Mouse (Mus musculus) lung, embryonic 15.5 days (tissue): Measurements from ENCODE around the gene Cryba1. TPM values are rescaled to one million over a fixed set of nuclear protein-coding genes. Genes with fewer than 3 reads are reported as not detected.
"Not testable (repeated sequence)": the region's sequence is repeated elsewhere in the genome, so short reads cannot be mapped to it uniquely, and the experiment has no call there.

ENCODE experiments used
- ATAC-seq: fragments of 200-750 bp; cut with Nextera tagmentation; 2 replicates; pipeline ENCODE4 v1.8.0; 2017; ENCODE audit warnings: moderate number of reproducible peaks, borderline replicate concordance; ENCODE audit not compliant: low FRiP score, low TSS enrichment; ENCODE audit errors: extremely low read depth
- H3K27ac ChIP-seq: fragments of 300-500 bp; sonication (generic); 2 replicates; pipeline ENCODE4 v1.5.1; 2015; ENCODE audit warnings: moderate library complexity, mild to moderate bottlenecking, inconsistent platforms
- H3K27me3 ChIP-seq: fragments of 300-500 bp; sonication (generic); 2 replicates; pipeline ENCODE4 v1.6.1; 2015; ENCODE audit warnings: inconsistent platforms
- H3K36me3 ChIP-seq: fragments of 300-500 bp; sonication (generic); 2 replicates; pipeline ENCODE4 v1.6.1; 2015; ENCODE audit warnings: inconsistent platforms
- H3K4me1 ChIP-seq: fragments of 300-500 bp; sonication (generic); 2 replicates; pipeline ENCODE4 v1.6.1; 2015; ENCODE audit warnings: inconsistent platforms
- H3K4me2 ChIP-seq: fragments of 300-500 bp; sonication (generic); 2 replicates; pipeline ENCODE4 v1.6.1; 2015; ENCODE audit warnings: inconsistent platforms, mild to moderate bottlenecking, moderate library complexity
- H3K4me3 ChIP-seq: fragments of 300-500 bp; sonication (generic); 2 replicates; pipeline ENCODE4 v1.5.1; 2015; ENCODE audit warnings: mild to moderate bottlenecking, inconsistent platforms
- H3K9ac ChIP-seq: fragments of 300-500 bp; sonication (generic); 2 replicates; pipeline ENCODE4 v1.6.1; 2015; ENCODE audit warnings: inconsistent platforms
- H3K9me3 ChIP-seq: fragments of 300-500 bp; sonication (generic); 2 replicates; pipeline ENCODE4 v1.6.1; 2016; ENCODE audit warnings: inconsistent platforms
- WGBS: fragments of 180-500 bp; shearing (Covaris S2); methylation state at CpG from one replicate; pipeline ENCODE4 v1.1.7; 2015; 5-methylcytosine and 5-hydroxymethylcytosine counted together
- polyA plus RNA-seq: library from polyadenylated mRNA; unstranded; fragments of >200 nt; fragmentation: Nextera tagmentation; extraction: Ambion mirVana; gene quantifications from 2 replicates; pipeline ENCODE4 v1.2.1, GENCODE M21; 2015

The Cryba1 gene
- polyA plus RNA-seq, 1 experiment from 2014 or later, result not detected

DNA sequence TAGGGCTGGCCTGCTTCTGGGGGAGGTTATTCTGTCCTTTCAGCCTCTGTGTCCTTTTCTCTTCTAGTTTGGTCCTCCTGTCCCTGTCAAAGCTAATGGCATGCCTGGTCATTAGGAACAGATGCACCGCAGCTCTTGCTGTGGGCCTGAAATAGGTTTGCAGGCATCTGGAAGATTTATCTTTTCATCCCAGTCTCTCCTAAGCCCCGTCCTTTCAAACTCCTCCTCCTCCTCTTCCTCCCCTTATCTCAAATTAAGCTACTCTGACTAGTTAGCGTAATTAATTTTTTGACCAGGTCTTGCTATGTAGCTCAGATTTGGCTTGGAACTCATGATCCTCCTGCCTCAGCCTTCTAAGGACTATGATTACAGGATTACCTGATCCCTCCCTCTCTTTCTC is 28.4 kb upstream of the Cryba1 start:
- Histone ChIP-seq H3K27me3 (no peaks in the 10 kb centered on the region), H3K9me3 (no peaks in the 10 kb centered on the region), H3K27ac (no peak overlapping the region), H3K4me2 (no peak overlapping the region), H3K36me3 (no peaks in the 10 kb centered on the region), H3K9ac (no peak overlapping the region), H3K4me1 (0 out of 2 replicates have a peak, but pooled peaks cover 2% of the 10 kb centered on the region), H3K4me3 (no peak overlapping the region)
- ATAC-seq, result no peak
- WGBS, result 60% methylated on average over 3 of the region's 3 CpGs

DNA sequence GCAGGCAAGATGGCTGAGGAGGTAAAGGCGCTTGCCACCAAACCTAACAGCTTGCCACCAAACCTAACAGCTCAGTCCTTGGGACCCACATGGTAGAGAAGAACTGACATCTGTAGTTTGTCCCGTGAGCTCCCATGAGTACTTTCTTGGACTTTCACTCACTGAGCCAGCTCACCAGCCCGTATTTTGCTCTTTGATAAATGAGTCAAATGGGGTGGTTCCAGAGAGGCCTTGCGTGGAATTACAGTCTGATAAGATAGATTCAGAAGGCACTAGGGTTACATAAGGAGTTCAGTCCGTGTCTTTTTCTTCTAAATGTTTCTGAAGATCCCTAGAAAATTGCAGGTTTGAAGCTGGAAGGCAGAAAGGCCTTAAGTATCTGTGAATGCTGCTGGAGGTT is 27.4 kb upstream of the Cryba1 start:
- ATAC-seq, result no peak
- WGBS, result 63% methylated on average over 5 of the region's 5 CpGs
- H3K36me3 ChIP-seq, result no peaks in the 10 kb centered on the region

DNA sequence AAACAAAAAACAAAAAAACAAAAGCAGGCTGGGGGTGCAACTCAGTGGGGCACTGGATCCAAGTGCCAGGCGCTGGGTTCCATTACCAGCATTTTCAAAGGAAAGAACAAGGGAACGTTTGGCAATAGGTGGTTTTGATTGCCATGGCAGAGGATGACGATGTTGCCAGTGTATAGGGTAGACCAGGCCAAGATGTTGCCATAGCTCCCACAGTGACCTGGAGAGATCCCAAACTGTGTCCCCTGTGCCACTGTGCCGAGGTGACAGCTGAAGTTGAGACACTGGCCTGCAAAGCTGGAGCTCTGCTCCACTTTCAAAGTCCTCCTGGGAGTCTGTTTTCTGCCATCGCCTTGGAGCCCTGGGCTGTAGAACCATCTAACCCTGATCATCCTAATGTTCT is 23.9 kb upstream of the Cryba1 start:
- ATAC-seq, result no peak
- H3K27me3 ChIP-seq, result no peaks in the 10 kb centered on the region
- no peaks in the 10 kb centered on the region for H3K9me3 ChIP-seq
- no peak overlapping the region for H3K4me2 ChIP-seq
- no peak overlapping the region for H3K27ac ChIP-seq
- H3K9ac ChIP-seq, result no peak overlapping the region
- no peaks in the 10 kb centered on the region for H3K4me1 ChIP-seq
- 79% methylated on average over 5 of the region's 5 CpGs for WGBS
- H3K36me3 ChIP-seq, result no peaks in the 10 kb centered on the region
- no peak overlapping the region for H3K4me3 ChIP-seq

More for the DNA sequence above, 27.4 kb upstream of the Cryba1 start:
- Histone ChIP-seq H3K4me1 (no peaks in the 10 kb centered on the region), H3K27ac (no peak overlapping the region), H3K9me3 (no peaks in the 10 kb centered on the region), H3K9ac (no peak overlapping the region), H3K4me3 (no peak overlapping the region), H3K4me2 (no peak overlapping the region), H3K27me3 (no peaks in the 10 kb centered on the region)

DNA sequence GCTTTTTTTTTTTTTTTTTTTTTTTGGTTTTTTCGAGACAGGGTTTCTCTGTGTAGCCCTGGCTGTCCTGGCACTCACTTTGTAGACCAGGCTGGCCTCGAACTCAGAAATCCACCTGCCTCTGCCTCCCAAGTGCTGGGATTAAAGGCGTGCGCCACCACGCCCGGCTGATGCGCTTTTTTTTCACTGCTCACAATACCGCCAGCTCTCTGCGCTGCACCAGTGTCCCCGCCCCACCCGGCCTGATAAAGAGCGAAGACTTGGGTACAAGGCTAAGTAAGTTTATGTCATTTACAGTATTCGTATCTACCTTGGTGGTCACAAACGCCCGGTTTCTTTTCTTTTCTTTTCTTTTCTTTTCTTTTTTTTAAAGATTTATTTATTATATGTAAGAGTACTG is 22.0 kb upstream of the Cryba1 start:
- not testable (repeated sequence) for H3K4me3 ChIP-seq, H3K9ac ChIP-seq, H3K27ac ChIP-seq, H3K9me3 ChIP-seq, ATAC-seq, H3K4me2 ChIP-seq, H3K4me1 ChIP-seq, H3K27me3 ChIP-seq, H3K36me3 ChIP-seq
- 91% methylated on average over 14 of the region's 15 CpGs for WGBS

DNA sequence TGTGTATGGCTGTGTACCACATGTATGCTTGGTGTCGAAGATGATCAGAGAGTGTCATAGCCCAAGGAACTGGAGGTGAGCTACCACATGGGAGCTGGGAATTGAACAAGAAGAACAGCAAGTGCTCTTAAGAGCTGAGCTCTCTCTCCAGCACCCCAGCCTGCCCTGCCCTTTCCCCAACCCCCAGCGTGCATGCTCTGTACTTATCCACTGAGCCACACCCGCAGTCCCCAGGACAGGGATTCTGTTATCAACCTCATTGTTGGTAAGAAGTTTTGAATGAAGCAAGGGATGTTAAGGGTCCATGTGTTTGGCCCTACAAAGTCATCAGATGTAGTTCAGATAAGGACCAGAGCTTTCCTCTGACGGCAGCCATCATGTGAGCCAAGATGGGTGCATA is 21.6 kb upstream of the Cryba1 start:
- H3K9ac ChIP-seq, result no peak overlapping the region
- H3K27ac ChIP-seq, result no peak overlapping the region
- no peaks in the 10 kb centered on the region for H3K9me3 ChIP-seq
- 82% methylated on average over 4 of the region's 4 CpGs for WGBS
- H3K4me3 ChIP-seq, result no peak overlapping the region
- no peaks in the 10 kb centered on the region for H3K27me3 ChIP-seq
- no peak overlapping the region for H3K4me2 ChIP-seq
- no peaks in the 10 kb centered on the region for H3K36me3 ChIP-seq
- H3K4me1 ChIP-seq, result no peaks in the 10 kb centered on the region
- no peak for ATAC-seq

DNA sequence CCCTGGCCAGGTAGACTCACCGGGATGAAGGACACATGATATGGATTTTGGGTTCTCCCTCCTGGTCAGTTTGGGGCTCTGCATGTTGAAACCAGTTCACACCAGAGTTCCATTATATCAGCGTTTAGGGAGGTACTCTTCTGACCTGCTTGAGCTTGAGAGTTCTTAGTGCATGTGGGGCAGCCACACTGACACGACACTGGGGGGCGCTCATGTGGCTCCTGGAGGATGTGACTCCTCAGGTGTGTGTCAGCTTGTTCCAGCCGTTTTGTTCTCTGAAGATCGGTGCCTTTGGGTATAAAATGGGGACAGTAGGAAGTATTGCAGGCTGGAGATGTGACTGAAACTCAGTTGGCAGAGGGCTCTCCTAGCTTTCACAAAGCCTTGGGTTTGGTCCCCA is 18.9 kb upstream of the Cryba1 start:
- H3K9ac ChIP-seq, result no peak overlapping the region
- no peak overlapping the region for H3K27ac ChIP-seq
- ATAC-seq, result no peak
- 28% methylated on average over 6 of the region's 6 CpGs for WGBS
- H3K4me2 ChIP-seq, result no peak overlapping the region
- no peak overlapping the region for H3K4me3 ChIP-seq
- H3K9me3 ChIP-seq, result no peaks in the 10 kb centered on the region
- no peaks in the 10 kb centered on the region for H3K27me3 ChIP-seq
- H3K4me1 ChIP-seq, result no peaks in the 10 kb centered on the region
- no peaks in the 10 kb centered on the region for H3K36me3 ChIP-seq

DNA sequence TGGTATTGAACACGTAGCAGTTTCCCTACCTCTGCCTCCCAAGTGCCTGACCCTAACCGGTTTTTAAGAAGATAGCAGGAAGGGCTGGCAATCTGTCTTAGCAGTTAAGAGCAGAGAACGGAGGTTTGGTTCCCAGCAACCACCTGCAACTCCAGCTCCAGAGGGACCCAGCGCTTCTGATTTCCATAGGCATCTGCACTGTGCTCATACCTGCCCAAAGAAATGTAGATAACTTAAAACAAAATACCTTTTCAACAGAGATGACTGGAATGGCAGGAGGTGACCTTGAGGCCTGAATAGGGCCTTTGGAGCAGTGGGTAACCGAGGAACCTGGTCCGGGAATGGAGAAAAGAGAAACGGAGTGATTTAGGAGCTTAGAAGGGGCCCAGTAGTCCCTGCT is 13.5 kb upstream of the Cryba1 start:
- Histone ChIP-seq H3K4me2 (no peak overlapping the region), H3K9ac (no peak overlapping the region), H3K36me3 (no peaks in the 10 kb centered on the region), H3K4me3 (no peak overlapping the region), H3K9me3 (no peaks in the 10 kb centered on the region), H3K27me3 (no peaks in the 10 kb centered on the region), H3K4me1 (no peaks in the 10 kb centered on the region), H3K27ac (no peak overlapping the region)
- ATAC-seq, result no peak
- 46% methylated on average over 7 of the region's 7 CpGs for WGBS

DNA sequence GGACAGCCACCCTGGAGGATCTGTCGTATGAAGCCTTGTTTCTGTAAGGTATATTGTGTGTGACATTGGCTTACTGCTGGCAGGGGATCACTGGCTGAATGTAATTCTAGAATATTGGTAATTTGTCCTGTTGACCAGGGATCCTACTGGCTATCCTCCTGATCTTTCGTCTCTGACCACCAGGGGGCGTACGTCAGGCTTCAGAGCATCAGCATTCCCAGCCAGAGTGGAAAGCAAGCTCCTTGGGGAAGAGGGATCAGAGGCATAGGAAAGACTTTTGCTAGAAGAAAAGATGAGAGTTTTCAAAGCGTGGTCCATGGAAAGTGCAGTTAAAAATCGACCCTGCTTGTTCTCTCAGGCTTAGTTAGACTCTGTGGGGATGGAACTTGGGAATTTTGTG is 12.2 kb upstream of the Cryba1 start:
- Histone ChIP-seq H3K4me2 (no peak overlapping the region), H3K36me3 (no peaks in the 10 kb centered on the region), H3K9me3 (no peaks in the 10 kb centered on the region), H3K4me1 (no peaks in the 10 kb centered on the region), H3K4me3 (no peak overlapping the region), H3K9ac (no peak overlapping the region), H3K27me3 (no peaks in the 10 kb centered on the region), H3K27ac (no peak overlapping the region)
- 3% methylated on average over 6 of the region's 6 CpGs for WGBS
- ATAC-seq, result no peak

DNA sequence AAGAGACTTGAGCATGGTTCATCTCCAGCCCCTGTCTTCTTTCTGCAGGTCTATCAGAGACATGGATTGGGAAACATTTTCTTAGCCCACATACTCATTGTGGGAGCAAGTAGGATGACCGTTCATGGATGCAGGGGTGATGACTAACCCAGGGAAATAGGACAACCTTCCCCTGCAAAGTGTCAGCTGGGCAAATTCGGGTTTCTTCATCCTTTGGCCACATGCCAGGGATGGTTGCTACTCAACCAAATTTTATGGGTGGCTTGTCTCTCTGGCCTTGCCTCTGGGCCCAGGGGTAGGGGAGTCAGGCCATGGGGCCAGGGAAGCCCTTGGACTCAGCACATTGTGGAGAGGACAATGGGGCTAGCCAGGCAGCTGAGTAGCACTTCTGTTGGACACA is 3.5 kb upstream of the Cryba1 start:
- no peak overlapping the region for H3K4me2 ChIP-seq
- H3K9ac ChIP-seq, result no peak overlapping the region
- H3K27ac ChIP-seq, result no peak overlapping the region
- H3K9me3 ChIP-seq, result no peaks in the 10 kb centered on the region
- no peaks in the 10 kb centered on the region for H3K36me3 ChIP-seq
- ATAC-seq, result no peak
- 54% methylated on average over 2 of the region's 2 CpGs for WGBS
- H3K4me1 ChIP-seq, result no peaks in the 10 kb centered on the region
- no peak overlapping the region for H3K4me3 ChIP-seq
- H3K27me3 ChIP-seq, result no peaks in the 10 kb centered on the region

DNA sequence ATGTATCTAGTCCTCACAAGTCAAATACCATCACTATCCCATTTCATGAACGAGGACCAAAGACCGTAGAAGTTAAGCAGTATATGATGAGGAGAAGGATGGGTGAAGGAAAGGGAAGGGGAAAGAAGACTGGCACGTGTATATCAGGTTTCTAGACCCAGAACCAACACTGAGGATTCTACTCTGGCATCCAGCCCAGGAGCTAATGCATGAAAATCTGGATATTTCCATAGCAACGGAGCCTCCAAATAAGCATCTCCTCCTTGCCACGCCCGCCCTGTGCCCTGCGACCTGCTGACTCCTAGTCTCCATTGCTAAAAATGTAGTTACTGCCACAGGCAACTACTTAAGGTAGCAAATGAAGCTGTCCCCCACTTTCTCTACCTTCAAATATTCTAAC is 317 bp downstream of the Cryba1 start:
- Histone ChIP-seq H3K4me1 (no peaks in the 10 kb centered on the region), H3K9ac (no peak overlapping the region), H3K27ac (no peak overlapping the region), H3K4me2 (no peak overlapping the region), H3K9me3 (no peaks in the 10 kb centered on the region), H3K36me3 (no peaks in the 10 kb centered on the region), H3K4me3 (no peak overlapping the region), H3K27me3 (no peaks in the 10 kb centered on the region)
- no peak for ATAC-seq
- 79% methylated on average over 7 of the region's 7 CpGs for WGBS

DNA sequence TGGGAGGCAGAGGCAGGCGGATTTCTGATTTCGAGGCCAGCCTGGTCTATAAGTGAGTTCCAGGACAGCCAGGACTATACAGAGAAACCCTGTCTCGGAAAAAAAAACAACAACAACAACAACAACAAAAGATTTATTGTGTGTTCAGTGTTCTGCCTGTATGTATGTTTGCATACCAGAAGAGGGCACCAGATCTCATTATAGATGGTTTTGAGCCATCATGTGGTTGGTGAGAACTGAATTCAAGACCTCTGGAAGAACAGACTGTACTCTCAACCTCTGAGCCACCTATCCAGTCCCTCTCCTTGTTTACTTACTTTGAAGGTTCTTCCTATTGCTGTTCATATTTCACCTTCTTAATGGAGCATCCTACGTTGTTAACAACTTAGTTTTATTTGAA is 3.7 kb downstream of the Cryba1 start:
- ATAC-seq, result no peak
- Histone ChIP-seq H3K9me3 (no peaks in the 10 kb centered on the region), H3K9ac (no peak overlapping the region), H3K36me3 (peaks cover 3% of the 10 kb centered on the region), H3K27me3 (no peaks in the 10 kb centered on the region), H3K4me2 (no peak overlapping the region), H3K4me1 (no peaks in the 10 kb centered on the region), H3K4me3 (no peak overlapping the region), H3K27ac (no peak overlapping the region)
- WGBS, result 81% methylated on average over 4 of the region's 4 CpGs

DNA sequence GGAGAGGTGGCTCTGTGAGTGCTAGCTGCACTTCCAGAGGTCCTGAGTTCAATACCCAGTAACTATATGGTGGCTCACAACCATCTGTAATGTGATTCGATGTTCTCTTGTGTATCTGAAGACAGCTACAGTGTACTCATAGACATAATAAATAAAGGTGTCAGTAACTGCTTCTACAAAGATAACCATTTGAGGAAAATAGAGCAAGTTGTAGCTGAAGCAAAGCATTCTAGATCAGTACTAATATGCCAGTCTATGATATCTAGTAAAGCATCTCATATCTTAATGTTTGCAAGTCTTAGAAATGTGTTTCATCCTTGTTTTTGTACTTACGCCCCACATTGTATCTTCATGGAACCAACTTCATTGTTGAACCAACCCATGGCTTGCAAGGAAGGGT is 6.0 kb downstream of the Cryba1 start:
- WGBS, result 93% methylated on average over 2 of the region's 2 CpGs

DNA sequence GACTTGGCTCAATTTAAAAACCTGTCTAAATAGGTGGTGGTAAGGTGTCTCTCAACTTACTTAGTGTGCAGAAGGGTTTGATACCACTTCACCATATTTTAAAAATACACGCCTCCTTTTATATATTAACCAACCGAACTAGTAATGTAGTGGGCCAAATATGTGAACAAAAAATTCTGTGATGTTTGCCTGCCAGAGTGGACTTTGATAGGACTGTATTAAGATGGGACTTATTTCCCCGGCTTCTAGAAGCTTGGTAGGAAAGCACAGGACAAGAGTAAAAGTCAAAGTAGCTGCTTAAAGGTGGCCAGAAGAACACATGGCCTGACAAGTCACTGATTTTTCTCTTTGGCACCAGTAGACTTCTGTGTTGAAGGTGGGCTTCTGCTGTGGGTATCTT is 11.3 kb downstream of the Cryba1 start:
- no peaks in the 10 kb centered on the region for H3K4me1 ChIP-seq
- H3K9me3 ChIP-seq, result no peaks in the 10 kb centered on the region
- no peak for ATAC-seq
- H3K4me3 ChIP-seq, result no peak overlapping the region
- peaks cover 10% of the 10 kb centered on the region for H3K36me3 ChIP-seq
- H3K4me2 ChIP-seq, result no peak overlapping the region
- WGBS, result 88% methylated on average over 3 of the region's 3 CpGs
- no peak overlapping the region for H3K9ac ChIP-seq
- H3K27me3 ChIP-seq, result no peaks in the 10 kb centered on the region
- no peak overlapping the region for H3K27ac ChIP-seq

More for the DNA sequence above, 6.0 kb downstream of the Cryba1 start:
- H3K9me3 ChIP-seq, result no peaks in the 10 kb centered on the region
- ATAC-seq, result no peak
- H3K36me3 ChIP-seq, result peaks cover 3% of the 10 kb centered on the region
- no peaks in the 10 kb centered on the region for H3K4me1 ChIP-seq
- H3K4me3 ChIP-seq, result no peak overlapping the region
- no peak overlapping the region for H3K4me2 ChIP-seq
- no peaks in the 10 kb centered on the region for H3K27me3 ChIP-seq
- no peak overlapping the region for H3K9ac ChIP-seq
- H3K27ac ChIP-seq, result no peak overlapping the region
